Mouse (Mus musculus): ENCODE results near the gene Bnip3. TPM values are rescaled to one million over a fixed set of nuclear protein-coding genes. Genes with fewer than 3 reads are reported as not detected.

The Bnip3 gene
- total RNA-seq, 2 experiments from 2014 or later, result 136 to 145 TPM

- intact Hi-C loops (cut with DNase I), result no loop called here
Measured at GRCm38 (mm10) chr7:138907976-138908375, 1.3 kb downstream of the Bnip3 start.

GRCm38 (mm10) chr7:138907043-138907442 is 2.3 kb downstream of the Bnip3 start:
- intact Hi-C loops (cut with DNase I), result no loop called here
- peak; percentile 37 to 38 for DNase-seq (ENCODE audit: low spot score in 2 of 2)

More at GRCm38 (mm10) chr7:138907976-138908375, 1.3 kb downstream of the Bnip3 start:
- no peak for DNase-seq (ENCODE audit: low spot score in 2 of 2)

GRCm38 (mm10) chr7:138906441-138906840 is 2.9 kb downstream of the Bnip3 start:
- no peak for DNase-seq (ENCODE audit: low spot score in 2 of 2)
- intact Hi-C loops (cut with DNase I), result no loop called here

- intact Hi-C loops (cut with DNase I), result no loop called here
- no peak for DNase-seq (ENCODE audit: low spot score in 2 of 2)
Measured at GRCm38 (mm10) chr7:138903886-138904435, 5.4 kb downstream of the Bnip3 start.

- intact Hi-C loops (cut with DNase I), result no loop called here
- no peak for DNase-seq (ENCODE audit: low spot score in 2 of 2)
Measured at GRCm38 (mm10) chr7:138898743-138899142, 10.6 kb downstream of the Bnip3 start.

GRCm38 (mm10) chr7:138898122-138898521 is 11.2 kb downstream of the Bnip3 start:
- no peak for DNase-seq (ENCODE audit: low spot score in 2 of 2)
- intact Hi-C loops (cut with DNase I), result no loop called here

- intact Hi-C loops (cut with DNase I), result no loop called here
- no peak for DNase-seq (ENCODE audit: low spot score in 2 of 2)
Measured at GRCm38 (mm10) chr7:138885365-138886289, 23.7 kb downstream of the Bnip3 start.

- intact Hi-C loops (cut with DNase I), result no loop called here
- DNase-seq (ENCODE audit: low spot score in 2 of 2), result no peak
Measured at GRCm38 (mm10) chr7:138883724-138884123, 25.6 kb downstream of the Bnip3 start.

- intact Hi-C loops (cut with DNase I), result no loop called here
- no peak for DNase-seq (ENCODE audit: low spot score in 2 of 2)
Measured at GRCm38 (mm10) chr7:138875031-138875430, 34.3 kb downstream of the Bnip3 start.

GRCm38 (mm10) chr7:138872956-138873355 is 36.4 kb downstream of the Bnip3 start:
- no peak for DNase-seq (ENCODE audit: low spot score in 2 of 2)
- intact Hi-C loops (cut with DNase I), result no loop called here

- intact Hi-C loops (cut with DNase I), result no loop called here
- DNase-seq (ENCODE audit: low spot score in 2 of 2), result no peak
Measured at GRCm38 (mm10) chr7:138868316-138868715, 41.0 kb downstream of the Bnip3 start.

GRCm38 (mm10) chr7:138867286-138867685 is 42.0 kb downstream of the Bnip3 start:
- DNase-seq (ENCODE audit: low spot score in 2 of 2), result no peak
- intact Hi-C loops (cut with DNase I), result no loop called here

- intact Hi-C loops (cut with DNase I), result no loop called here
- no peak for DNase-seq (ENCODE audit: low spot score in 2 of 2)
Measured at GRCm38 (mm10) chr7:138864776-138865175, 44.5 kb downstream of the Bnip3 start.

GRCm38 (mm10) chr7:138863950-138864572 is 45.3 kb downstream of the Bnip3 start:
- DNase-seq (ENCODE audit: low spot score in 2 of 2), result no peak
- intact Hi-C loops (cut with DNase I), result no loop called here

GRCm38 (mm10) chr7:138856670-138857069 is 52.6 kb downstream of the Bnip3 start:
- DNase-seq (ENCODE audit: low spot score in 2 of 2), result no peak
- intact Hi-C loops (cut with DNase I), result no loop called here

- intact Hi-C loops (cut with DNase I), result no loop called here
- no peak for DNase-seq (ENCODE audit: low spot score in 2 of 2)
Measured at GRCm38 (mm10) chr7:138854201-138854600, 55.1 kb downstream of the Bnip3 start.

- DNase-seq (ENCODE audit: low spot score in 2 of 2), result no peak
- intact Hi-C loops (cut with DNase I), result no loop called here
Measured at GRCm38 (mm10) chr7:138853417-138854031, 55.8 kb downstream of the Bnip3 start.

- intact Hi-C loops (cut with DNase I), result no loop called here
- DNase-seq (ENCODE audit: low spot score in 2 of 2), result no peak
Measured at GRCm38 (mm10) chr7:138850083-138850482, 59.2 kb downstream of the Bnip3 start.

- intact Hi-C loops (cut with DNase I), result no loop called here
- no peak for DNase-seq (ENCODE audit: low spot score in 2 of 2)
Measured at GRCm38 (mm10) chr7:138848028-138848920, 61.0 kb downstream of the Bnip3 start.

Measured in left cerebral cortex, postnatal 36 days (tissue).